Mouse (Mus musculus) small intestine, adult 2 months (tissue): ENCODE results near the gene Thnsl1.

ENCODE experiments used
- CTCF ChIP-seq: fragments of 200-500 bp; IDR thresholded peaks from 2 replicates; pipeline ENCODE4 v1.5.1; 2012; ENCODE audit warnings: low read depth, mild to moderate bottlenecking, control low read depth, inconsistent platforms, low read length, moderate library complexity, mixed read lengths; ENCODE audit not compliant: insufficient replicate concordance, insufficient read length; ENCODE audit errors: extremely low read depth
- POLR2A ChIP-seq: fragments of 200-500 bp; IDR thresholded peaks from 2 replicates; pipeline ENCODE4 v1.6.1; 2012; ENCODE audit warnings: low read depth, mild to moderate bottlenecking, control low read depth, inconsistent platforms, low read length, moderate library complexity

DNA sequence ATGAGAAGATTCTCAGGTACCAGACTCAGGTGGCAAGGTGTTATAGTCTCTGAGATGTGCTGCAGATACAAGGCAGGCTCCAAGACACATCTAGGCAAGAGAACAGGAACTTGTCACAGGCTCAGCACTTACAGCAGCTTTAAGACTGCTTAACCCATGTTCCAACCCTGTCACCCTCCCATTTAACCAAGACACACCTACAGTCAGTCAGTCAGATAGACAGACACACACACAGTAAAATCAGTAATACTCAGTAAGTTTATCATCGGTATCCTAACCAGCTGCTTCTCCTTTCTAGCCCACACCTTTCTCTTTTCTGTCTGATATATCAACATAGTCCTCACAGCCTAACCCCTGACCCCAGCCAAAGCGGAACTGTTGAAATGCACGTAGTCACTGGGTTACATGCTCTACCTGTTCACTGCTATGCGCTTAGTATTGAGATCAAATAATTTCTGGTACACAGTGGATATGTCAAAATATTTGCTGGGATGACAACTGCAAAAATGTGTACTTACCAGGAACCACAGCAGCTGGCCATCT, 30.4 kb downstream of the Thnsl1 start:
- TF ChIP-seq CTCF: no peak
- TF ChIP-seq POLR2A: no peak
